Mouse (Mus musculus) splenic B cell, adult 2 months (primary cell): ENCODE results near the gene Trip12.

Experiments
- DNase-seq: peaks from one replicate; pipeline ENCODE4 v3.0.0-alpha.2; 2011; ENCODE audit warnings: low read depth, low spot score
- H3K27me3 ChIP-seq: 2 replicates; pipeline ENCODE4 v1.6.1; 2012; ENCODE audit warnings: mild to moderate bottlenecking, low read length, moderate library complexity, mixed read lengths; ENCODE audit not compliant: control insufficient read depth, poor library complexity, insufficient read depth, severe bottlenecking
- H3K36me3 ChIP-seq: 2 replicates; pipeline ENCODE4 v1.6.1; 2012; ENCODE audit warnings: mild to moderate bottlenecking, low read length, moderate library complexity, mixed read lengths; ENCODE audit not compliant: control insufficient read depth, poor library complexity, insufficient read depth, severe bottlenecking

Trip12 gene

DNA sequence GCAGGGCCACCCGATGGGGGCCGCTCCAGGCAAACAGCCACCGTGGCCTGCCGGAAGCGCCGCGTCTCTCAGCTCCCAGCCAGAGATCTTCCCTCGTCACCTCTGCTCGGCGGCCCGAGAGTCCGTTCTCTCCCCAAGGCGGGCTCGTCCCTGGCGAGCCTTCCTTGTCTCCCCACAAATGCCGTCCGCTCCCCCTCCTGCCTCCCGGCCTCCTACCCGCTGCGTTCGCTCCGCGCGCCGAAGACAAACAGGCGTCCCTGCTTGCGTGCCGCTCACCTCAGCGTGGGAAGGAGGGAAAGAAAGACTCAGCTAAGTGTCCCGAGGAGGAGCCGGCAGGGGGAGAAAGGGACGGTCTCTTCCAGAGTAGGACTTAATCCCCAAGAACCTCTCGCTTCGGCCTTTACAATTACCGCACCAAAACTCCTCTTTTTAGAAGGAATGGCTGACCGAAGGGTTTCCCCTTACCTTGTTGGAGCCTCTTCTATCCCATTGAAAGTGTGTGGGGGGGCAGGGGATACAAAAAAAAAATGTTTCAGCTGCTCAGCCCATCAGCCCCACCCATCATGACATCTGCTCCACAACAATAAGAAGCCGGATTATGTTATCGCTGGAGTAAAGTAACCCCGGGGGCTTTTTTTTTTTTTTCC is at the start of gene Trip12:
Trip12 (minus strand) TSS at position 499 of the 647 bp plus-strand sequence.
- Histone ChIP-seq H3K27me3 (no peaks in the 10 kb centered on the region), H3K36me3 (no peaks in the 10 kb centered on the region)
- DNase-seq, result no peak

DNA sequence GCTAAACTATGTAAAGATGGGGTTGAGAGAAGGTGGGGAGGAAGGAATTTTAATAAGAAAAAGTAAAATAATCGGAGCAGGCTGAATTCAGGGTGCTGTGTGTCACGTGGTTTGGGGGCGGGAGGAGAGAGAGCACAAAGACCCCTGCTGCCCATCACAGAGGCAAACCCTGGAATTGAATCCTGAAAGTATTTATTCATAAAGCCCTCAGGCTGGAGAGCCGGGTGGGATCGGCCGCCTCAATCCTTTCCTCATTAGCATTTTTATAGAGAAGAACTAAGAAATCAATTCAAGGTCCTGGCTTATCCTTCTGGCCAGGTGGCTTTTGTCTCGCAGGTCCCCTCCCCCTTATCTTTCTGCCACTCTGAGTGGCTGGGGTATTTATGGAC is 49.7 kb upstream of the Trip12 start:
- Histone ChIP-seq H3K27me3 (no peaks in the 10 kb centered on the region), H3K36me3 (no peaks in the 10 kb centered on the region)
- DNase-seq, result no peak

DNA sequence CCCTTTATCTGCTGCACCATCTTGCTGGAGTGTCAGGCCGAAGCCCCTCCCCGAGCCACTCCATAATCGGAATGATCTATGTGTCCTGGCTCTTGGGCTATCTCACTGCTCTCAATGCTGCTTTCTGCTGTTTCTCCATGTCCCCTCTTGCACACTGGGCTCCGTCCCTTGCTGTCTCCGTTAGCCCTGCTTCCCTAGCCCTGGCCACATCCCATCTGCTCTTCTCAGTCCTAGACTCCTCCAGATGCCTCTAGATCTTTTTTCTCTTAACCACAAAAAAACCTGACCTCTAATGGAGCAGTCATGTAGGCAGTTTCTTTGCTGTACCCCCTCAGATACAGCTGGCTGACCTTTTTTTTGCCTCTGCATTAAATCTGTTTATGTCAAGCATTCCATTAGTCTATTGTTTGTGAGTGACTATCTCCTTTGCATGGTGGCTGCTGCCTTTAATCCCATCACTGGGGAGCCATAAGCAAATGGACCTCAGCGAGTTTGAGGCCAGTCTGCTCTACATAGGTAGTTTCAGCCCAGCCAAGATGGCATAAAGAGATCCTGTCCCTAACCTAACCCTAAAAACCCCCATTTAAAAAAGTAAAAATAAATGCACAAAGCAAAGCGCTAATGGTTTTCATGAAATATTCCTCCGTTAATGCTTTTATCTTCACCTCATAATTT is 49.2 kb upstream of the Trip12 start:
- no peaks in the 10 kb centered on the region for H3K36me3 ChIP-seq
- DNase-seq, result no peak
- H3K27me3 ChIP-seq, result no peaks in the 10 kb centered on the region

DNA sequence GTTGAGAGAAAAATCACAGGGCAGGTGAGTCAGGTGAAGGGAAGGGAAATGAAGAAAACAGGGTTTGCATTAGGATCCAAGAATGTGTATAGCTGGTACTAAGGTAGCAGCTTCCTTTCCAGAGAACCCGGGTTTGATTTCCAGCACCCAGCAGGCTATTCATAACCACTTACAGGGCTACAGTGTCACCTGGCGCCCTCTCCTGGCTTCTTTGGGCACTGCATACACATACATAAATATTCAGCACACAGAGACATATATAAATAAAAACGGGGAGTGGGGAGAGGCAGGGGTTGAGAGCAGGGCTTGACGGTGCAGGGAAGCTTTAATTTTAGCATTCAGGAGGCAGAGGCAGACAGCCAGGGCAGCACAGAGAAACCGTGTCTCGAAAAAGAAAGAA is 45.6 kb upstream of the Trip12 start:
- no peaks in the 10 kb centered on the region for H3K36me3 ChIP-seq
- peak; percentile 19 for DNase-seq
- no peaks in the 10 kb centered on the region for H3K27me3 ChIP-seq

DNA sequence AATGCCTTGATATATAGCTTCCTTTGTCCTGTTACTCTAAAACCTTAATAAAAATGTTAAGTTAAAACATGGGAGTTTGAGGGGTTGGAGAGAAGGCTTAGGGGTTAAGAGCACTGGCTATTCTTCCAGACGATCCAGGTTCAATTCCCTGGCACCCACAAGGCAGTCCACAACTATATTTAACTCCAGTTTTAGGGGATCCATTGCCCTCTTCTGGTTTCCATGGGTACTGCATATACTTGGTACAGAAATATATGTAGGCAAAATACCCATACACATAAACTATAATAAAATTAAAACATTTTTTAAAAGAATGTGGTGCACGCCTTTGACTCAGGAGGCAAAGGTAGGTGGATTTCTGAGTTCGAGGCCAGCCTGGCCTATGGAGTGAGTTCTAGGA is 44.9 kb upstream of the Trip12 start:
- Histone ChIP-seq H3K27me3 (no peaks in the 10 kb centered on the region), H3K36me3 (no peaks in the 10 kb centered on the region)
- peak; percentile 11 for DNase-seq

DNA sequence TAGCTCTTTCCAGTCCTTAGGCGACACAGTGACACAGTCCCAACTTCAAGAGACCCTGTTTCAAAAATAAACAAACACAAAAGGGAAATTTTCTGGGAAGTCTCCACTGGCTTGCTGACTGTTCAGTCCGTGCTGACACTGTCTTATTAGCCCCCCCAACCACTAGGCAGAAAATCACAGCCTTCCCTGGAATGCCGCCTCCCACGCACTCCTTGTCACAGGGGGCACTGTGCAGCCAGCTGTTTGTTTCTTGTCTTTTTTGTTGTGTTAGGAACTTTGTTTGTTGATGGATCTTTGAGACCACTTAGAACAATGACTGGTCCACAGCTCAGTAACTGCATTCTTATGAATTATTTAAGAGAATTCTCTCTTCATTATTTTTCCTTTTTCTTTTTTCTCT is 43.6 kb upstream of the Trip12 start:
- DNase-seq, result no peak
- no peaks in the 10 kb centered on the region for H3K36me3 ChIP-seq

DNA sequence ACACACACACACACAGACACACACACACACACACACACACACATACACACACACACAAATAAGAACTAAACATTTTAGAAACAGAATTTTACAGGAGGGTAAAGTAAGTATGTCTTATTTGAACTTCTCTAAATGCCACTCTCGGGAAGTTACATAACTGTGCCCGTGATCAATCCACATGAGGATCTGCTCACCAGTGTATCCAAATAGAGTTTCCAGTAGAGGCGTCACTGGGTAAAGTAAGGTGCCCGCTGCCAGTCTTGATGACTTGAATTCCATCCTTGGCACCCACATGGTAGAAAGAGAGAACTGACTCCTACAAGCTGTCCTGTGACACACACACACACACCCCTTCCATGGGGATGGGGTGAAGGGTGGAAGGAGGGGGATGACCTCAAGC is 42.6 kb upstream of the Trip12 start:
- no peak for DNase-seq
- H3K36me3 ChIP-seq, result no peaks in the 10 kb centered on the region
- no peaks in the 10 kb centered on the region for H3K27me3 ChIP-seq

More for the DNA sequence above, 43.6 kb upstream of the Trip12 start:
- H3K27me3 ChIP-seq, result no peaks in the 10 kb centered on the region

DNA sequence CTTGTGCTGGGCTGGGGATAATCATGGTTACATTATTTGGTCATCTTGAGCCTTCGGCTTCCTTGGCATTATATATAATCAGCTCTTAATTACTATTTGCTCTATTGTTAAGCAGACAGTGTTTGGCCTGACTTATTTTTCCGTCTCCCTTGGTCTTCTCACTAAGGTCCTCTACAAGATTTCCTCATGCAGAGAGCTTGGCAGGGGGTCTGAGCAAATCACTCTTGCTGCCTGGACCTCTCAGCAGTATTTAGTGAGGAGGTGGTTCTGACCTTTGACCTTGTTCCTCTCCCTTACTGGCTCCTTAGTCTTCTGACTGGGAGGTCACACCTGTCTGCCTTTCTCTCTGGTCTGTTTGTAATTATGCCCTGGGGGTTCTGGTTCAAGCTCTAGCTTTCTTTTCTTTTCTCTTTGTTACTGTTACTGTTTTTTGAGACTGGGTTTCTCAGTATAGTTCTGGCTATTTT is 41.8 kb upstream of the Trip12 start:
- Histone ChIP-seq H3K27me3 (no peaks in the 10 kb centered on the region), H3K36me3 (no peaks in the 10 kb centered on the region)
- no peak for DNase-seq

DNA sequence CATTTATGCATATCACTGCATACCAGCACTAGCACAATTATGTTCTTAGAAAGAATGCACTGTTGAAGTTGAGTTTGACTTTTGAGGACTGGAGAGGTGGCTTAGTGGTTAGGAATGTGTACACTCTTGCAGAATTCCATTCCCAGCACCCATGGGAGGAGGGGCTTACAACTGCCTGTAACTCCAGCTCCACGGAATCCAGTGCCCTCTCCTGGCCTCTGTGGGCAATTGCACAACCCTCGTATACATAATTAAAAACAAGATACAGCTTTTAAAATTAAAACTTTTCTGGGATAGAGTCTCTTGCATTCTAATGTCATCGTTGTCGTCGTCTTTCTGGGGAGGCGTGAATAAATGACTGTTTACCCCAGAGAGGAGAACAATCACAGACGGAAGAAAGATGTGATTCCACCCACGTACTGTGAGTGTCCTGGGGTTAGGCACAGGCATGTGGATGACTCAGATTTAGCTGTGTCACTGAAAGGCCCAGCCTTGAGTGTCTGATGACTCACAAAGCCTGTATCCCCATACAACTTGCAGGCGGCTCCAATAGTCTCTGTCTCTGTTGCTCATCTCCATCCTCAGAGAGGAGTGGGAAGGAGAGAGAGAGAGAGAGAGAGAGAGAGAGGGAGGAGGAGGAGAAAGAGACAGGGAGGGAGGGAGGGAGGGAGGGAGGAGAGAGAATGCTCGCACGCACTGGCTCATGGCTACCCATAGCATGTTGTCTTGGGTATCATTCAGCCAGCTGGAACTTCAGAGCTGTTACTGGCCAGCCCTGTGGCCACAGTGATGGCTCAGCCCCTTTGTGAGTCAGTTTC is 41.1 kb upstream of the Trip12 start:
- Histone ChIP-seq H3K27me3 (no peaks in the 10 kb centered on the region), H3K36me3 (no peaks in the 10 kb centered on the region)
- DNase-seq, result no peak

DNA sequence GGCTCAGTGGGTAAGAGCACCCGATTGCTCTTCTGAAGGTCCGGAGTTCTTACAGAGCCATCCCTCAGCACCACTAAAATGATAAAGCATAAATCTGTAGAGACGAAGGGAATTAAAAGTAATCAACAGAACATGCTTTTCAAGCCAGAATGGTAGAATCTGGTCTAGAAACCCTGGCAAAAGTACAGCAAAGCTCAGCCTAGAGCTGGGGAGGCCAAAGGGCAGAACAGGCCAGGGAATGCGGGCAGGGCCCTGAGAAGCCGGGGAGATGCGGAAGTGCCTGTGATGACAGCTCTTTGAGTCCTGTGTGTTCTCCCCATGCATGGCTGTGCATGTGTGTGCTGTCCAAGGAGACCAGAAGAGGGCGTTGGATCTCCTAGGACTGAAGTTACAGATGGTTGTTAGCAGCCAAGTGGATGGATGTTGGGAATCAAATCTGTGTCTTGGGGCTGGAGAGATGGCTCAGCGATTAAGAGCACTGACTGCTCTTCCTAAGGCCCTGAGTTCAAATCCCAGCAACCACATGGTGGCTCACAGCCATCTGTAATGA is 39.3 kb upstream of the Trip12 start:
- H3K27me3 ChIP-seq, result no peaks in the 10 kb centered on the region
- DNase-seq, result no peak

DNA sequence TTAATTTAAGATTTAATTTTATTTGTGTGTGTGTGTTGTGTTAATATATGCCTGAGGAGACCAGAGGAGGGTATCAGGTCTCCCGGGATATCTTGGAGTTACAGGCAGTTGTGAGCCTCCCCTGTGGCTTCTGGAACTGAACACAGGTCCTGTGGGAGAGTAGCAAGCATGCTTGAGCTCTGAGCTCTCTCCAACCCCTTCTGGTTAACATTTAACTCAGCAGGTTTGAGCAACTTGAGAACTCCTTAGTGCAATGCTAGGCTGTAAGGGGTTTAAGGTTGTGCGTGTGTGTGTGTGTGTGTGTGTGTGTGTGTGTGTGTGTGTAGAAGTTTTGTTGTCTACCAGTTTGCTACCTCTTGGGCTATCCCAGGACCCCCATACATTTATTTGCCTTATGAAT is 37.3 kb upstream of the Trip12 start:
- Histone ChIP-seq H3K36me3 (no peaks in the 10 kb centered on the region), H3K27me3 (no peaks in the 10 kb centered on the region)
- DNase-seq, result no peak

More for the DNA sequence above, 39.3 kb upstream of the Trip12 start:
- H3K36me3 ChIP-seq, result no peaks in the 10 kb centered on the region

DNA sequence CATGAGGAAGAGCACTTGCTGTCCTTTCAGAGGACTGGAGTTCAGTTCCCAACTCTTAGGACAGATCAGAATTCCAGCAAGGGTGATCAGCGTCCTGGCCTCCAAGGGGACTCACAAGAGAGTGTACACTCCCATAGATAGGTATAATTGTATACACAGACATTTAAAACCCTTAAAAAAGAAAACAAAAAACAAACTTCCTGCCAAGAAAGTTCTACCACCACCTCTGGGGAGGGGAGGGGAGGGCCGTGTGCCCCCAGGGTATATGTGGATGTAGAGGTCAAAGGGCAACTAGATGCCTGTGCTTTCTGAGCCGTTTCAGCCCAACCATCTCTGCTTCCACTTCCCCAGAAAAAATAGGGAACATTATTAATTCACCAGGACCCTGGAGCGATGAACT is 32.6 kb upstream of the Trip12 start:
- no peak for DNase-seq
- H3K27me3 ChIP-seq, result no peaks in the 10 kb centered on the region
- no peaks in the 10 kb centered on the region for H3K36me3 ChIP-seq

DNA sequence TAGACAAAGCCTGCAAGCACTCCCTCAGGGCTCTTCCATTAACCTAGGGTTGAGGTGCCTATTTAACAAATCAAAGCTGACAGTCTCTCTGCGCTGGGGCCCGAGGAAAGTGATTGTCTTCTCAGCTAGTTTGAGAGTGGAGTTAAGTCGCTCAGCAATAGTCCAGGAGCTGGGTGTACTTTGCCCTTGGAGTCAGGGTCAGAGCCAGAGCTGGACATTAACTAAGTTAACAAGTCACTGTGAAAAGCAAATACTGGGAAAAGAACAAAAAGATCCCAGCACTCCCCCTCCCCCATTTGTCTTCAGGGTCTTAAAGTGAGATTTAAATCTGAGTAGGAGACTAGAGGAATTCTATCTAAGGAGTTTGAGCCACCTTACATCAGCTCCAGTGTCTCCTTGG is 31.8 kb upstream of the Trip12 start:
- no peaks in the 10 kb centered on the region for H3K36me3 ChIP-seq
- H3K27me3 ChIP-seq, result no peaks in the 10 kb centered on the region
- no peak for DNase-seq

DNA sequence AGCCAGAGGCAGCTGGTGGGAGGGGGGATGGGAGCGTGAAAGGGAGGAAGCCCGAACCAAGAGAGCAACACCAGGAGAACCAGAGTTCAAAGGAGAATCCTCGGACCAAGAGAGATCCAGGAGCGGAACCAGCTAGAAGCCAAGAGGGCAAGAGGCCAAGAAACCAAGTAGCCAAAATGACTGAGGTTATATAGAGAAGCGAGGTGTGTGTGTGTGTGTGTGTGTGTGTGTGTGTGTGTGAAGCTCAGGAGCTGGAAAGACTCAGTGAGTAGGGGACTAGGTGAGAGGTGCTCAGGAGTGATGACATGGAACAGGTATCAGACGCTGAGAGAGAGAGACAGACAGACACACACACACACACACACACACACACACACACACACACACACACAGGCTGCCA is 30.8 kb upstream of the Trip12 start:
- no peak for DNase-seq
- Histone ChIP-seq H3K36me3 (no peaks in the 10 kb centered on the region), H3K27me3 (no peaks in the 10 kb centered on the region)

DNA sequence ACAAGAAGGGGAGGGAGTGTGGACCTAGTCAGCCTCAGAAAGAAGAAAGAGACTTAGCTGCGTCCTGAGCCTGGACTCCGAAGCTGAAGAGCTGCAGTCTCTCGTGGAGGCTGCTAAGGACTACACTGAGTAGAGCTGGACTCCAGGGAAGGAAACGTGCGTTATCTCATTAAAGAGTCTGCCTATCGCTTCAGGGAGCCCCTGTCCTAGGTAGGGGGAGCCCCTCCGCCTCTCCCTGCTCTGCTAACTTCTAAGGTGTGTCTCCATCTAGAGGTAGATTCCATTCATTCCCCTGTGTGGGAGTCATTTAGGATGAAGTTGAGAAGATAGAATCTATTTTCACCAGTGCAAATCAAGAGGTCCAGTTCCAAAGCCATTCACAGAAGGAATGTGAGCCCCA is 29.2 kb upstream of the Trip12 start:
- DNase-seq, result no peak
- Histone ChIP-seq H3K27me3 (no peaks in the 10 kb centered on the region), H3K36me3 (no peaks in the 10 kb centered on the region)
